Mouse (Mus musculus): ENCODE measurements around the gene Atp2a1.
A peak's percentile ranks its signal among the peaks of the same experiment; 100 is the strongest.

GRCm38 (mm10) chr7:126428154-126428553, 34.8 kb downstream of the Atp2a1 start:
- TF ChIP-seq TCF12 (IDR thresholded peaks at IDR 0.05; ENCODE audit: low read depth, low read length) (peak; percentile 95), CTCF (IDR thresholded peaks at IDR 0.05 in 2 of 3, conservative IDR thresholded peaks at IDR 0.05 in 1 of 3; ENCODE audit: control insufficient read depth in 1 of 3, insufficient read depth in 1 of 3, low read depth in 2 of 3, low read length in 3 of 3, poor library complexity in 1 of 3, severe bottlenecking in 1 of 3) (no peak), KAT2A (conservative IDR thresholded peaks at IDR 0.05; ENCODE audit: low read depth, low read length) (0 out of 2 replicates have a peak, but pooled peaks have one; percentile 22), POLR2A (IDR thresholded peaks at IDR 0.05; ENCODE audit: control insufficient read depth in 1 of 2, insufficient read depth in 1 of 2, low read depth in 1 of 2, low read length in 2 of 2, poor library complexity in 1 of 2) (no peak), POLR2AphosphoS2 (IDR thresholded peaks at IDR 0.05; ENCODE audit: low read length) (no peak), HCFC1 (IDR thresholded peaks at IDR 0.05; ENCODE audit: low read depth, low read length) (0 out of 2 replicates have a peak, but pooled peaks have one; percentile 26), USF1 (IDR thresholded peaks at IDR 0.05; ENCODE audit: low read depth, low read length) (no peak), UBTF (IDR thresholded peaks at IDR 0.05; ENCODE audit: borderline replicate concordance, insufficient read depth, low read depth, low read length) (no peak), EP300 (IDR thresholded peaks at IDR 0.05; ENCODE audit: low read depth in 1 of 2, low read length in 2 of 2) (peak; percentile 88 to 90)
